9 mouse cellular contexts compared by ENCODE assay signal in genomic region chr11:84701319-84702175, GRCm38 (mm10).
DNase-seq lines count a peak whose midpoint lies in the region; ATAC-seq and TF ChIP-seq lines count a peak whose summit lies in the region.
"Had no signal": no experiment of that assay in that cellular context is flagged by ENCODE, and none has a peak within 500 bp of the region (broad histone marks: within the 10 kb centered on the region; RNA-seq: fewer than 3 reads in every experiment).

No protein-coding gene starts in this region.

- H3K4me1 ChIP-seq in heart, embryonic 10.5 days, result peaks cover 31% of the 10 kb centered on the region
- H3K4me1 ChIP-seq in MEL (ENCODE audit: control insufficient read depth in 1 of 2, insufficient read depth in 2 of 2, low read length in 2 of 2), result peaks cover 40 to 64% of the 10 kb centered on the region in 2 experiments
- peaks cover 29% of the 10 kb centered on the region for H3K4me1 ChIP-seq in forebrain, embryonic 12.5 days
- peaks cover 58% of the 10 kb centered on the region for H3K4me1 ChIP-seq in liver, embryonic 15.5 days (replicated peaks)

- H3K27me3 ChIP-seq in heart, embryonic 10.5 days (ENCODE audit: insufficient read depth, poor library complexity, severe bottlenecking), result peaks cover 60% of the 10 kb centered on the region; the same call in 1 of the 2 replicates
- no peaks in the 10 kb centered on the region for H3K27me3 ChIP-seq in MEL (ENCODE audit: control insufficient read depth in 1 of 2, insufficient read depth in 2 of 2, low read length in 2 of 2)
- H3K27me3 ChIP-seq in forebrain, embryonic 12.5 days, result peaks cover 66% of the 10 kb centered on the region
- peaks cover 32% of the 10 kb centered on the region for H3K27me3 ChIP-seq in liver, embryonic 15.5 days

- TF ChIP-seq EP300 in MEL (IDR thresholded peaks at IDR 0.05; ENCODE audit: low read depth in 1 of 2, low read length in 2 of 2), result peak; percentile 76 to 91

- ATAC-seq in forebrain, embryonic 12.5 days (ENCODE audit: low FRiP score), result peak; percentile 73
- peak; percentile 90 for ATAC-seq in liver, embryonic 15.5 days (ENCODE audit: insufficient read depth)
- no peak for ATAC-seq in granulocyte monocyte progenitor cell, adult 5-6 weeks (replicated peaks; ENCODE audit: poor library complexity, severe bottlenecking)

- H3K9me3 ChIP-seq in heart, embryonic 10.5 days, result no peaks in the 10 kb centered on the region
- no peaks in the 10 kb centered on the region for H3K9me3 ChIP-seq in MEL (replicated peaks; ENCODE audit: insufficient read depth, low read length)
- no peaks in the 10 kb centered on the region for H3K9me3 ChIP-seq in forebrain, embryonic 12.5 days
- no peaks in the 10 kb centered on the region for H3K9me3 ChIP-seq in liver, embryonic 15.5 days (replicated peaks)

- H3K27ac ChIP-seq in heart, embryonic 10.5 days, result peak overlapping the region; percentile 52
- peak overlapping the region; percentile 99 for H3K27ac ChIP-seq in MEL (ENCODE audit: control insufficient read depth, low read depth, low read length)
- peak overlapping the region; percentile 58 for H3K27ac ChIP-seq in forebrain, embryonic 12.5 days
- peak overlapping the region; percentile 81 for H3K27ac ChIP-seq in liver, embryonic 15.5 days (replicated peaks)

- no peak for TF ChIP-seq CTCF in MEL (IDR thresholded peaks at IDR 0.05 in 2 of 3, conservative IDR thresholded peaks at IDR 0.05 in 1 of 3; ENCODE audit: control insufficient read depth in 1 of 3, insufficient read depth in 1 of 3, low read depth in 2 of 3, low read length in 3 of 3, poor library complexity in 1 of 3, severe bottlenecking in 1 of 3)

- H3K4me3 ChIP-seq in heart, embryonic 10.5 days, result peak overlapping the region; percentile 45
- peak overlapping the region; percentile 20 to 28 for H3K4me3 ChIP-seq in MEL (ENCODE audit: control insufficient read depth in 1 of 2, insufficient read depth in 1 of 2, low read depth in 2 of 2, low read length in 2 of 2)
- peak overlapping the region; percentile 15; the same call in 1 of the 2 replicates for H3K4me3 ChIP-seq in forebrain, embryonic 12.5 days (replicated peaks)
- H3K4me3 ChIP-seq in liver, embryonic 15.5 days (replicated peaks), result peak overlapping the region; percentile 27

- no peak for TF ChIP-seq RAD21 in MEL (IDR thresholded peaks at IDR 0.05; ENCODE audit: low read depth, low read length)

- 2% methylated on average over 28 of the region's 28 CpGs for WGBS in heart, embryonic 10.5 days
- WGBS in forebrain, embryonic 12.5 days, result 4% methylated on average over 28 of the region's 28 CpGs
- 2% methylated on average over 28 of the region's 28 CpGs for WGBS in liver, embryonic 15.5 days (ENCODE audit: insufficient replicate concordance)

- no peaks in the 10 kb centered on the region; the same call in 1 of the 2 replicates for H3K79me2 ChIP-seq in MEL (ENCODE audit: control insufficient read depth, insufficient read depth, low read length, poor library complexity)

- peak overlapping the region; percentile 46 for H3K4me2 ChIP-seq in forebrain, embryonic 12.5 days
- peak overlapping the region; percentile 64 for H3K4me2 ChIP-seq in liver, embryonic 15.5 days

- no peak for DNase-seq in heart, embryonic 10.5 days (ENCODE audit: low spot score)
- DNase-seq in heart, adult 18-20 months, result no peak
- DNase-seq in MEL (ENCODE audit: low read depth, low spot score), result peak; percentile 97
- no peak for DNase-seq in adrenal gland, adult 8-10 months
- no peak for DNase-seq in cerebellum, adult 18-20 months
- DNase-seq: thymus, postnatal 4 days had no signal

- no peaks in the 10 kb centered on the region for H3K36me3 ChIP-seq in heart, embryonic 10.5 days
- H3K36me3 ChIP-seq in MEL (ENCODE audit: control insufficient read depth in 1 of 2, insufficient read depth in 2 of 2, low read length in 2 of 2), result peaks cover 0 to 42% of the 10 kb centered on the region in 2 experiments; a peak in 2 of 4 replicates
- no peaks in the 10 kb centered on the region for H3K36me3 ChIP-seq in forebrain, embryonic 12.5 days (replicated peaks)
- no peaks in the 10 kb centered on the region for H3K36me3 ChIP-seq in liver, embryonic 15.5 days (replicated peaks)

- peak overlapping the region; percentile 51 for H3K9ac ChIP-seq in MEL (ENCODE audit: control insufficient read depth, low read depth, low read length, poor library complexity, severe bottlenecking)
- H3K9ac ChIP-seq in forebrain, embryonic 12.5 days, result peak overlapping the region; percentile 25
- peak overlapping the region; percentile 30 for H3K9ac ChIP-seq in liver, embryonic 15.5 days

- TF ChIP-seq POLR2A in MEL (IDR thresholded peaks at IDR 0.05; ENCODE audit: control insufficient read depth in 1 of 2, insufficient read depth in 1 of 2, low read depth in 1 of 2, low read length in 2 of 2, poor library complexity in 1 of 2), result peak in 1 of 2 experiments; percentile 41; a peak in 1 of 4 replicates

TF ChIP-seq in MEL, 35 proteins besides CTCF, POLR2A, EP300 and RAD21:
- no peak for TF ChIP-seq E2F4 (IDR thresholded peaks at IDR 0.05; ENCODE audit: borderline replicate concordance, low read depth, low read length)
- 0 out of 2 replicates have a peak, but pooled peaks have one; percentile 16 for TF ChIP-seq ELF1 (IDR thresholded peaks at IDR 0.05; ENCODE audit: low read depth, low read length)
- TF ChIP-seq NELFE (IDR thresholded peaks at IDR 0.05; ENCODE audit: low read depth, low read length), result no peak
- no peak for TF ChIP-seq USF1 (IDR thresholded peaks at IDR 0.05; ENCODE audit: low read depth, low read length)
- no peak for TF ChIP-seq GABPA (IDR thresholded peaks at IDR 0.05; ENCODE audit: low read depth, low read length)
- peak; percentile 58 for TF ChIP-seq TBP (IDR thresholded peaks at IDR 0.05; ENCODE audit: low read depth, low read length)
- peak; percentile 92 for TF ChIP-seq GATA1 (IDR thresholded peaks at IDR 0.05; ENCODE audit: low read depth, low read length)
- no peak for TF ChIP-seq SMC3 (IDR thresholded peaks at IDR 0.05; ENCODE audit: low read depth, low read length)
- TF ChIP-seq CHD1 (IDR thresholded peaks at IDR 0.05; ENCODE audit: low read depth, low read length), result peak; percentile 72; the same call in 1 of the 2 replicates
- peak; percentile 52; the same call in 1 of the 2 replicates for TF ChIP-seq BHLHE40 (IDR thresholded peaks at IDR 0.05; ENCODE audit: borderline replicate concordance, low read depth, low read length)
- TF ChIP-seq JUND (IDR thresholded peaks at IDR 0.05; ENCODE audit: low read depth, low read length), result no peak
- no peak for TF ChIP-seq POLR2AphosphoS2 (IDR thresholded peaks at IDR 0.05; ENCODE audit: low read length)
- no peak for TF ChIP-seq ZC3H11A (IDR thresholded peaks at IDR 0.05; ENCODE audit: low read depth, low read length)
- TF ChIP-seq ETS1 (IDR thresholded peaks at IDR 0.05; ENCODE audit: low read depth, low read length), result peak; percentile 82
- no peak for TF ChIP-seq MYC (IDR thresholded peaks at IDR 0.05; ENCODE audit: low read depth, low read length)
- peak; percentile 88 for TF ChIP-seq ZNF384 (IDR thresholded peaks at IDR 0.05; ENCODE audit: low read depth, low read length)
- TF ChIP-seq ZMIZ1 (IDR thresholded peaks at IDR 0.05; ENCODE audit: low read depth, low read length), result no peak; the same call in 1 of the 2 replicates
- peak; percentile 63 for TF ChIP-seq MXI1 (IDR thresholded peaks at IDR 0.05; ENCODE audit: low read depth, low read length)
- TF ChIP-seq TCF12 (IDR thresholded peaks at IDR 0.05; ENCODE audit: low read depth, low read length), result peak; percentile 89
- TF ChIP-seq HCFC1 (IDR thresholded peaks at IDR 0.05; ENCODE audit: low read depth, low read length), result peak; percentile 44; the same call in 1 of the 2 replicates
- TF ChIP-seq USF2 (IDR thresholded peaks at IDR 0.05; ENCODE audit: borderline replicate concordance in 1 of 2, insufficient read depth in 1 of 2, low read depth in 1 of 2, low read length in 2 of 2), result no peak
- peak; percentile 1; the same call in 1 of the 2 replicates for TF ChIP-seq MAX (IDR thresholded peaks at IDR 0.05; ENCODE audit: low read length)
- TF ChIP-seq TAL1 (IDR thresholded peaks at IDR 0.05; ENCODE audit: low read length), result peak; percentile 80
- TF ChIP-seq MAFK (IDR thresholded peaks at IDR 0.05; ENCODE audit: borderline replicate concordance, low read depth, low read length), result peak; percentile 69
- TF ChIP-seq MEF2A (IDR thresholded peaks at IDR 0.05; ENCODE audit: extremely low read depth, insufficient replicate concordance, low read depth, low read length, poor library complexity, severe bottlenecking), result peak; percentile 64; the same call in 1 of the 2 replicates
- TF ChIP-seq CHD2 (IDR thresholded peaks at IDR 0.05; ENCODE audit: low read length), result peak; percentile 64; the same call in 1 of the 2 replicates
- TF ChIP-seq MYB (IDR thresholded peaks at IDR 0.05; ENCODE audit: low read depth, low read length), result peak; percentile 74
- peak; percentile 99 for TF ChIP-seq MAZ (IDR thresholded peaks at IDR 0.05; ENCODE audit: low read depth, low read length)
- no peak; the same call in 1 of the 2 replicates for TF ChIP-seq ZKSCAN1 (IDR thresholded peaks at IDR 0.05; ENCODE audit: low read depth, low read length)
- TF ChIP-seq KAT2A (conservative IDR thresholded peaks at IDR 0.05; ENCODE audit: low read depth, low read length), result 0 out of 2 replicates have a peak, but pooled peaks have one; percentile 36
- TF ChIP-seq RCOR1 (IDR thresholded peaks at IDR 0.05; ENCODE audit: low read depth, low read length), result peak; percentile 91
- peak; percentile 80 for TF ChIP-seq SIN3A (IDR thresholded peaks at IDR 0.05; ENCODE audit: low read length)
- peak; percentile 62 for TF ChIP-seq NRF1 (IDR thresholded peaks at IDR 0.05; ENCODE audit: insufficient read depth, low read depth, low read length, poor library complexity, severe bottlenecking)
- 0 out of 2 replicates have a peak, but pooled peaks have one; percentile 84 for TF ChIP-seq UBTF (IDR thresholded peaks at IDR 0.05; ENCODE audit: borderline replicate concordance, insufficient read depth, low read depth, low read length)
- TF ChIP-seq POLR2AphosphoS5 (IDR thresholded peaks at IDR 0.05; ENCODE audit: borderline replicate concordance, low read depth, low read length), result no peak
